In the genomic region with DNA sequence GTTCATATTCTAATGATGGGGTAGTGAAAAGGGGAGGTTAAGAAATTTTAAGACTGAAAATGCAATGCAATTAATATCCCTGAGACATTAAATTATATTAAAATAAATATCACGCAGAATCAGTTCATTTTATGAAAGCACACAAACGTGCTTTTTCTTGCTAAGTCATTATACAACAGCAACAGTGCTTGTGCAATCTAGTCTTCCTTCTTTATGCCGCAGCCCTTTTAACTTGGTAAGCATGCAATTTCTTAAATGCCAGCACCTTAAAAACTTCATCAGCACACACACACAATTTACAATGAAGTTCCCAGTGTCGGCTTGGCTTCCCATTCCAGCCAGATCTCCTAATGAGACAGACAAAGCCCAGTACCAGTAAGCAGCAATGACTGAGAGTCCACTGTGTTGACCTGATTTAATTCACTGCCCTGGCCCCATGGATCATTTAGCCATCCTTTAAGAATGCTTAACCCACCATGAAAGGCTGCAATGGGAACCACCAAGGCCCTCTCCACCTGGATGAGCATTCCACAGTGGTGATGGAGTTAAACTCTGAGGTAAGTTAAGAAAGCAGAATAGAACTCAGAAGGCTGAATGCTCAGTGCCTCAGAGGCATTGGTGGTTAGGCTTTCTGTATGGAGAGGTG, we compare ENCODE assay signal across 15 mouse cellular contexts. TPM values are rescaled to one million over a fixed set of nuclear protein-coding genes. Genes with fewer than 3 reads are reported as not detected.
DNase-seq lines count a peak whose midpoint lies in the region; ATAC-seq and TF ChIP-seq lines count a peak whose summit lies in the region.
"Had no signal": no experiment of that assay in that cellular context is flagged by ENCODE, and none has a peak within 500 bp of the region (broad histone marks: within the 10 kb centered on the region; RNA-seq: fewer than 3 reads in every experiment).

No protein-coding gene starts in this region.

- DNase-seq in layer of hippocampus, adult 2 months (ENCODE audit: low spot score in 2 of 2): no peak
- no peak for DNase-seq in layer of hippocampus, postnatal 10 days (ENCODE audit: low spot score in 2 of 2)
- peak; percentile 57 for DNase-seq in forebrain, embryonic 14.5 days (ENCODE audit: low spot score)
- no peak for DNase-seq in thymus, postnatal 10 days (ENCODE audit: low spot score in 2 of 2)
- no peak for DNase-seq in B cell, adult 2 months
- DNase-seq in ovary, postnatal 36 days (ENCODE audit: low spot score): no peak
- DNase-seq: cerebellum, adult 8-10 months; gastrocnemius, postnatal 14 days had no signal

- H3K4me1 ChIP-seq in forebrain, embryonic 14.5 days (ENCODE audit: control insufficient read depth, insufficient read depth, low read length): peaks cover 15% of the 10 kb centered on the region; the same call in 1 of the 2 replicates
- peaks cover 36% of the 10 kb centered on the region for H3K4me1 ChIP-seq in neural tube, embryonic 13.5 days (replicated peaks)
- H3K4me1 ChIP-seq: limb, embryonic 15.5 days had no signal

- WGBS in forebrain, embryonic 14.5 days: 13% methylated on average over 4 of the region's 4 CpGs
- WGBS in neural tube, embryonic 13.5 days: 34% methylated on average over 4 of the region's 4 CpGs

- H3K36me3 ChIP-seq in forebrain, embryonic 14.5 days (ENCODE audit: control insufficient read depth, insufficient read depth, low read length): no peaks in the 10 kb centered on the region
- H3K36me3 ChIP-seq in neural tube, embryonic 13.5 days: no peaks in the 10 kb centered on the region

- no peak overlapping the region for H3K4me3 ChIP-seq in layer of hippocampus, adult 2 months
- H3K4me3 ChIP-seq in forebrain, embryonic 14.5 days (ENCODE audit: low read depth, low read length): no peak overlapping the region
- no peak overlapping the region for H3K4me3 ChIP-seq in neural tube, embryonic 13.5 days
- H3K4me3 ChIP-seq: limb, embryonic 15.5 days; myocyte had no signal

- no peak overlapping the region for H3K9ac ChIP-seq in forebrain, embryonic 14.5 days (ENCODE audit: low read length)
- no peak overlapping the region for H3K9ac ChIP-seq in neural tube, embryonic 13.5 days
- H3K9ac ChIP-seq: limb, embryonic 15.5 days had no signal

- H3K27ac ChIP-seq in layer of hippocampus, adult 2 months: peak overlapping the region; percentile 47; the same call in 1 of the 2 replicates
- H3K27ac ChIP-seq in forebrain, embryonic 14.5 days (ENCODE audit: low read depth, low read length): no peak overlapping the region
- no peak overlapping the region; the same call in 1 of the 2 replicates for H3K27ac ChIP-seq in neural tube, embryonic 13.5 days (replicated peaks)
- H3K27ac ChIP-seq: limb, embryonic 15.5 days had no signal

- TF ChIP-seq CTCF in layer of hippocampus, adult 2 months (conservative IDR thresholded peaks at IDR 0.05): no peak

- peak; percentile 52; the same call in 1 of the 2 replicates for ATAC-seq in common myeloid progenitor, adult 5-6 weeks (replicated peaks; ENCODE audit: low read depth, poor library complexity, severe bottlenecking)
- peak; percentile 49 for ATAC-seq in forebrain, embryonic 14.5 days
- ATAC-seq in neural tube, embryonic 13.5 days (ENCODE audit: low read depth): peak; percentile 41; the same call in 1 of the 2 replicates
- ATAC-seq: CD4-positive, CD25-positive, alpha-beta regulatory T cell, adult 4 months; intestine, embryonic 16.5 days; lung, postnatal 0 days had no signal

- H3K9me3 ChIP-seq in forebrain, embryonic 14.5 days (replicated peaks; ENCODE audit: control insufficient read depth, low read length): no peaks in the 10 kb centered on the region
- H3K9me3 ChIP-seq in neural tube, embryonic 13.5 days: no peaks in the 10 kb centered on the region
- H3K9me3 ChIP-seq: limb, embryonic 15.5 days had no signal

- H3K4me2 ChIP-seq in forebrain, embryonic 14.5 days (ENCODE audit: low read length): no peak overlapping the region
- no peak overlapping the region for H3K4me2 ChIP-seq in neural tube, embryonic 13.5 days
- H3K4me2 ChIP-seq: limb, embryonic 15.5 days had no signal

- H3K27me3 ChIP-seq in forebrain, embryonic 14.5 days (replicated peaks; ENCODE audit: control insufficient read depth, insufficient read depth, low read length): no peaks in the 10 kb centered on the region
- peaks cover 11% of the 10 kb centered on the region; the same call in 1 of the 2 replicates for H3K27me3 ChIP-seq in neural tube, embryonic 13.5 days
- H3K27me3 ChIP-seq: limb, embryonic 15.5 days had no signal

RNA-seq across cellular contexts. Expression of gene Tle4, which starts 32.3 kb away (rescaled TPM):
- 10 to 100 TPM; 40.9 to 41.7 TPM for total RNA-seq in layer of hippocampus, adult 2 months (2021)
- 10 to 100 TPM; 44.1 to 47.0 TPM for total RNA-seq in layer of hippocampus, postnatal 10 days (2021)
- 16.2 and 20.5 TPM in 2 replicates for total RNA-seq in common myeloid progenitor, adult 5-6 weeks (2017)
- polyA plus RNA-seq in forebrain, embryonic 14.5 days (2014; fragmentation: Nextera tagmentation; extraction: Ambion mirVana): 28.9 and 30.3 TPM in 2 replicates
- 32.5 and 33.9 TPM in 2 replicates for polyA plus RNA-seq in neural tube, embryonic 13.5 days (2015; fragmentation: Nextera tagmentation; extraction: Ambion mirVana)
